Mouse (Mus musculus): ENCODE data around the gene Tpd52l2. TPM values are rescaled to one million over a fixed set of nuclear protein-coding genes. Genes with fewer than 3 reads are reported as not detected.
A peak's percentile ranks its signal among the peaks of the same experiment; 100 is the strongest.

Gene Tpd52l2
- polyA plus RNA-seq, 1 experiment from 2014 or later, result 136 TPM

- H3K4me1 ChIP-seq, result peaks cover 23% of the 10 kb centered on the region
- H3K27me3 ChIP-seq (replicated peaks), result peaks cover 4% of the 10 kb centered on the region; the same call in 1 of the 2 replicates
- H3K36me3 ChIP-seq, result no peaks in the 10 kb centered on the region
- no peaks in the 10 kb centered on the region for H3K9me3 ChIP-seq
- H3K4me3 ChIP-seq (replicated peaks), result no peak overlapping the region
- H3K9ac ChIP-seq, result no peak overlapping the region
- H3K27ac ChIP-seq, result no peak overlapping the region
- 37% methylated on average over 7 of the region's 7 CpGs for WGBS
- ATAC-seq (ENCODE audit: insufficient read depth, low FRiP score, low read depth), result peak; percentile 40; the same call in 1 of the 2 replicates
- no peak overlapping the region for H3K4me2 ChIP-seq
These were observed 33.8 kb upstream of the Tpd52l2 start for GRCm38 (mm10) chr2:181463008-181463738.

DNA sequence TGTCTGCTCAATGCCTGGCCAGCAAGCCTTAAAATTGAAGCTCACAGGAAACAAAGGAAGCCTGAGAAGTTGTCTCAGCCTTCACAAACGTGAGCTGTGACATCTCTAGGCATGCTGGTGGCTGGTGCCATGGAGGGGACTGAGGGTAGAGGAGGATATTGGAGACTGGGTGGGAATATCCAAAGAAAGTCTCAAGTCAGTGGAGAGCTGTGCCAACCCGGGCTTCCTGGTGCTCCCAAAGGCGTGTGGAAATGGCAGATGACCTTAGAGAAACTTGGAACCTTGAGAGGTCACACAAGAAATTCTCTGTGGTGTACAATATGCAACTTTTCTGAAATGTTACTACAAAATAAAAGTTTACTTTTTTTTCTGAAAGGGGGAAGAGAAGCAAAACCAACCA, 31.5 kb upstream of the Tpd52l2 start:
- no peak overlapping the region for H3K4me2 ChIP-seq
- H3K9me3 ChIP-seq, result no peaks in the 10 kb centered on the region
- no peak overlapping the region for H3K4me3 ChIP-seq (replicated peaks)
- H3K27ac ChIP-seq, result no peak overlapping the region
- H3K9ac ChIP-seq, result no peak overlapping the region
- H3K27me3 ChIP-seq (replicated peaks), result peaks cover 4% of the 10 kb centered on the region; the same call in 1 of the 2 replicates
- 52% methylated on average over 3 of the region's 3 CpGs for WGBS
- peaks cover 9% of the 10 kb centered on the region for H3K4me1 ChIP-seq
- no peaks in the 10 kb centered on the region for H3K36me3 ChIP-seq
- no peak for ATAC-seq (ENCODE audit: insufficient read depth, low FRiP score, low read depth)

DNA sequence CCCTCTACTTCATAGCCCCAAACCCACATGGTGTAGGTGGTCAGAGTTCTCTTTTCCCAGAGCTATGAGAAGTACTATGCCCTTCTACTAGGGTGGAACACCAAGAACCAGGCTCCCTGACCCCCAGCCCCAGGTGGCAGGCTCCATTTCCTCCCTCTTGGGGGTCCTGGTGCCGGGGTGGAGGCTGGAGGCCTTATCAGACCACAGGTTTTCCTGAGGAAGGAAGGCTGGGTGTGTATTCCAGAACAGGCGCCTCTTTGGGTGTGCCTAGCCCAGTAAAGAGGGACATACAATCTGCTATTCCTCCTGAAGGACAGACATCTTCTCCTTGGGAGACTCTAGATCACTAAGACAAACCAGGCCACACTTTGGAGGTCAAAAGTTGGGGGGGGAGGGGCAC, 26.7 kb upstream of the Tpd52l2 start:
- H3K36me3 ChIP-seq, result no peaks in the 10 kb centered on the region
- H3K4me2 ChIP-seq, result no peak overlapping the region
- no peaks in the 10 kb centered on the region for H3K9me3 ChIP-seq
- no peaks in the 10 kb centered on the region for H3K27me3 ChIP-seq (replicated peaks)
- H3K9ac ChIP-seq, result no peak overlapping the region
- 55% methylated on average over 2 of the region's 2 CpGs for whole genome bisulfite sequencing
- H3K4me1 ChIP-seq, result peaks cover 3% of the 10 kb centered on the region
- no peak overlapping the region for H3K4me3 ChIP-seq (replicated peaks)
- no peak for ATAC-seq (ENCODE audit: insufficient read depth, low FRiP score, low read depth)
- no peak overlapping the region for H3K27ac ChIP-seq

- WGBS, result 47% methylated on average over 5 of the region's 5 CpGs
- no peak for ATAC-seq (ENCODE audit: insufficient read depth, low FRiP score, low read depth)
These were observed 25.7 kb upstream of the Tpd52l2 start for GRCm38 (mm10) chr2:181471246-181471645.

GRCm38 (mm10) chr2:181472256-181472827, 24.6 kb upstream of the Tpd52l2 start:
- peaks cover 3% of the 10 kb centered on the region for H3K4me1 ChIP-seq
- H3K9me3 ChIP-seq, result no peaks in the 10 kb centered on the region
- WGBS, result 50% methylated on average over 1 of the region's 1 CpGs
- no peak overlapping the region for H3K9ac ChIP-seq
- H3K4me2 ChIP-seq, result no peak overlapping the region
- H3K4me3 ChIP-seq (replicated peaks), result no peak overlapping the region
- no peaks in the 10 kb centered on the region for H3K36me3 ChIP-seq
- no peak for ATAC-seq (ENCODE audit: insufficient read depth, low FRiP score, low read depth)
- H3K27ac ChIP-seq, result no peak overlapping the region
- H3K27me3 ChIP-seq (replicated peaks), result no peaks in the 10 kb centered on the region

More at GRCm38 (mm10) chr2:181471246-181471645, 25.7 kb upstream of the Tpd52l2 start:
- Histone ChIP-seq H3K9ac (no peak overlapping the region), H3K4me1 (peaks cover 3% of the 10 kb centered on the region), H3K9me3 (no peaks in the 10 kb centered on the region), H3K27ac (no peak overlapping the region), H3K4me3 (replicated peaks) (no peak overlapping the region), H3K27me3 (replicated peaks) (no peaks in the 10 kb centered on the region), H3K36me3 (no peaks in the 10 kb centered on the region), H3K4me2 (no peak overlapping the region)

GRCm38 (mm10) chr2:181483120-181483519, 13.8 kb upstream of the Tpd52l2 start:
- peak overlapping the region; percentile 54 for H3K27ac ChIP-seq
- peak overlapping the region; percentile 34; the same call in 1 of the 2 replicates for H3K4me2 ChIP-seq
- H3K27me3 ChIP-seq (replicated peaks), result no peaks in the 10 kb centered on the region
- H3K36me3 ChIP-seq, result no peaks in the 10 kb centered on the region
- 21% methylated on average over 2 of the region's 2 CpGs for WGBS
- no peak overlapping the region for H3K4me3 ChIP-seq (replicated peaks)
- H3K4me1 ChIP-seq, result peaks cover 21% of the 10 kb centered on the region
- H3K9ac ChIP-seq, result no peak overlapping the region
- ATAC-seq (ENCODE audit: insufficient read depth, low FRiP score, low read depth), result peak; percentile 45; the same call in 1 of the 2 replicates
- no peaks in the 10 kb centered on the region for H3K9me3 ChIP-seq

GRCm38 (mm10) chr2:181483562-181484318, 13.2 kb upstream of the Tpd52l2 start:
- Histone ChIP-seq H3K9ac (no peak overlapping the region), H3K27me3 (replicated peaks) (no peaks in the 10 kb centered on the region), H3K4me1 (peaks cover 22% of the 10 kb centered on the region), H3K9me3 (no peaks in the 10 kb centered on the region), H3K4me3 (replicated peaks) (no peak overlapping the region), H3K4me2 (peak overlapping the region; percentile 34; the same call in 1 of the 2 replicates), H3K36me3 (no peaks in the 10 kb centered on the region), H3K27ac (peak overlapping the region; percentile 54)
- ATAC-seq (ENCODE audit: insufficient read depth, low FRiP score, low read depth), result peak; percentile 59
- 29% methylated on average over 7 of the region's 7 CpGs for WGBS

- Histone ChIP-seq H3K4me1 (peaks cover 22% of the 10 kb centered on the region), H3K4me3 (replicated peaks) (no peak overlapping the region), H3K9ac (no peak overlapping the region), H3K36me3 (no peaks in the 10 kb centered on the region), H3K27me3 (replicated peaks) (no peaks in the 10 kb centered on the region), H3K4me2 (no peak overlapping the region), H3K27ac (no peak overlapping the region), H3K9me3 (no peaks in the 10 kb centered on the region)
- 77% methylated on average over 6 of the region's 6 CpGs for WGBS
- no peak for ATAC-seq (ENCODE audit: insufficient read depth, low FRiP score, low read depth)
These were observed 12.3 kb upstream of the Tpd52l2 start for GRCm38 (mm10) chr2:181484456-181485233.

- no peaks in the 10 kb centered on the region for H3K27me3 ChIP-seq (replicated peaks)
- WGBS, result 28% methylated on average over 1 of the region's 1 CpGs
- no peak overlapping the region for H3K4me2 ChIP-seq
- ATAC-seq (ENCODE audit: insufficient read depth, low FRiP score, low read depth), result no peak
- no peaks in the 10 kb centered on the region for H3K36me3 ChIP-seq
- H3K27ac ChIP-seq, result no peak overlapping the region
- H3K9me3 ChIP-seq, result no peaks in the 10 kb centered on the region
- H3K4me1 ChIP-seq, result peaks cover 22% of the 10 kb centered on the region
- no peak overlapping the region for H3K9ac ChIP-seq
- no peak overlapping the region for H3K4me3 ChIP-seq (replicated peaks)
These were observed 11.2 kb upstream of the Tpd52l2 start for GRCm38 (mm10) chr2:181485741-181486140.

DNA sequence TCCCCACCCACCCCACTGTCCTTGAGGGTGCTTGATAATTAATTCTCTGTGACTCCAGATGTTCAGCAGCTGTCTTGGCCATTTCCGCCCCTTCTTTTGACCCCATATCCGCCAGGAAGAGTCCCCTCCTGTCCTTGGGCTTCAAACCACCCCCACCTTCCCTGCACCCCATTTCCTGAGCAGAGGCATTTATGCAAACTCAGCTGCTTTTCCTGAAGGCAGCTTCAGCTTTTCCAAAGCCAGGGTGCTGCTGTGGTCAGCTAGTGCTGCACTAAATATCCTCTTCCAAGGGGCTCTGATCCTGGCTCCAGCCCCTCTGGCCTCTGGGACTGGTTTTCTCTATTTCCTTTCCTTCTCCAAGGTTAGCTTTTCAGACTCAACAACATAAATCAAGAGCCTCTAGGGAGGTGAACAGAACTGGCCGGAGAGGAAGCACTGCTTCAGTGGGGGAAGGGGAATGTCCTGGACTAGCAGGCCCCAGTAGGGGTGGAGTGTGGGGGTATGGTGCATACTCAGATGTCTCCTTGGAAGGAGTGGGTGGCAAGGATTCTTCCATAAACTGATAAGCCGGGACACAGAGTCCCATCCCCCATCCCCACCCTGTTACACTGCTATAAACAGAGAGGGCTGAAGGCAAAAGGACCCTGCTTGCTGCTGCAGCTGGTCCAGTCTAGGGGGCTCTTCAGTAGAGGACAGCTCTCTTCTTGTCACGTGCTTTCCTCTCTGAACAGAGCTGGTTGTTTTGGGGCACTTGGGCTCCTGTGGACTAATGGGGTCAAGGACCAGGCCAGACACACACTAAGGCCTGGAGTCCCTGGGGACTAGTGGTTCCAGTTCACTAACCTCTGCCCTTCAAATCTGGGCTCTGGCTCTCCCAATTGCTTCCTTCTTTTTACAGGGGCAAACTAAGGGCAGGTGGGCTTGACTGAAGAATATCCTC, 9.3 kb upstream of the Tpd52l2 start:
- Histone ChIP-seq H3K36me3 (no peaks in the 10 kb centered on the region), H3K9me3 (no peaks in the 10 kb centered on the region), H3K4me3 (replicated peaks) (no peak overlapping the region), H3K9ac (no peak overlapping the region), H3K4me2 (peak overlapping the region; percentile 9; the same call in 1 of the 2 replicates), H3K27ac (peak overlapping the region; percentile 74), H3K4me1 (peaks cover 22% of the 10 kb centered on the region), H3K27me3 (replicated peaks) (no peaks in the 10 kb centered on the region)
- peak; percentile 79 for ATAC-seq (ENCODE audit: insufficient read depth, low FRiP score, low read depth)
- 17% methylated on average over 5 of the region's 5 CpGs for WGBS
